Mouse (Mus musculus) midbrain, embryonic 10.5 days (tissue): Measurements from ENCODE around the gene Gnai3. TPM values are rescaled to one million over a fixed set of nuclear protein-coding genes. Genes with fewer than 3 reads are reported as not detected.

Experiments
- DNase-seq: peaks from one replicate; pipeline ENCODE4 v3.0.0-alpha.2; 2017; ENCODE audit warnings: low spot score
- H3K27ac ChIP-seq: fragments of 300-500 bp; sonication (generic); replicated peaks from 2 replicates; pipeline ENCODE4 v1.5.1; 2016; ENCODE audit warnings: mild to moderate bottlenecking
- H3K27me3 ChIP-seq: fragments of 300-500 bp; sonication (generic); 2 replicates; pipeline ENCODE4 v1.6.1; 2016; ENCODE audit warnings: low read depth, mild to moderate bottlenecking; ENCODE audit not compliant: poor library complexity, severe bottlenecking
- H3K36me3 ChIP-seq: fragments of 300-500 bp; sonication (generic); 2 replicates; pipeline ENCODE4 v1.6.1; 2016; ENCODE audit warnings: mild to moderate bottlenecking, moderate library complexity
- H3K4me1 ChIP-seq: fragments of 300-500 bp; sonication (generic); 2 replicates; pipeline ENCODE4 v1.6.1; 2016
- H3K4me3 ChIP-seq: fragments of 300-500 bp; sonication (generic); 2 replicates; pipeline ENCODE4 v1.5.1; 2016; ENCODE audit warnings: mild to moderate bottlenecking, moderate library complexity
- H3K9me3 ChIP-seq: fragments of 300-500 bp; sonication (generic); replicated peaks from 2 replicates; pipeline ENCODE4 v1.6.1; 2016; ENCODE audit warnings: mild to moderate bottlenecking
- WGBS: fragments of 180-500 bp; shearing (Covaris S2); methylation state at CpG from one replicate; pipeline ENCODE4 v1.1.7; 2016; 5-methylcytosine and 5-hydroxymethylcytosine counted together
- polyA plus RNA-seq: library from polyadenylated mRNA; unstranded; fragments of >200 nt; fragmentation: Nextera tagmentation; extraction: Ambion mirVana; gene quantifications from 2 replicates; pipeline ENCODE4 v1.2.1, GENCODE M21; 2016

Gnai3 gene
- polyA plus RNA-seq, 1 experiment from 2014 or later: 204 TPM

GRCm38 (mm10) chr3:108178756-108179715 lies 33.1 kb upstream of the Gnai3 start:
- no peak overlapping the region for H3K4me3 ChIP-seq
- peaks cover 11% of the 10 kb centered on the region for H3K4me1 ChIP-seq
- no peaks in the 10 kb centered on the region for H3K9me3 ChIP-seq
- peaks cover 5% of the 10 kb centered on the region for H3K27me3 ChIP-seq
- H3K27ac ChIP-seq: no peak overlapping the region
- WGBS: 91% methylated on average over 7 of the region's 7 CpGs
- H3K36me3 ChIP-seq: no peaks in the 10 kb centered on the region
- DNase-seq: no peak

- DNase-seq: no peak
Measured at GRCm38 (mm10) chr3:108174672-108175531, 29.0 kb upstream of the Gnai3 start.

GRCm38 (mm10) chr3:108169199-108169598 lies 23.3 kb upstream of the Gnai3 start:
- Histone ChIP-seq H3K36me3 (no peaks in the 10 kb centered on the region), H3K4me3 (no peak overlapping the region), H3K27me3 (peaks cover 20% of the 10 kb centered on the region), H3K27ac (peak overlapping the region; percentile 82; the same call in 1 of the 2 replicates), H3K9me3 (no peaks in the 10 kb centered on the region), H3K4me1 (peaks cover 50% of the 10 kb centered on the region)
- WGBS: 46% methylated on average over 3 of the region's 3 CpGs
- DNase-seq: no peak

More at GRCm38 (mm10) chr3:108174672-108175531, 29.0 kb upstream of the Gnai3 start:
- peak overlapping the region; percentile 53 for H3K27ac ChIP-seq
- no peak overlapping the region for H3K4me3 ChIP-seq
- H3K27me3 ChIP-seq: no peaks in the 10 kb centered on the region; the same call in 1 of the 2 replicates
- H3K9me3 ChIP-seq: no peaks in the 10 kb centered on the region
- WGBS: 43% methylated on average over 14 of the region's 14 CpGs
- peaks cover 11% of the 10 kb centered on the region for H3K4me1 ChIP-seq
- no peaks in the 10 kb centered on the region for H3K36me3 ChIP-seq

GRCm38 (mm10) chr3:108167499-108167898 lies 21.6 kb upstream of the Gnai3 start:
- WGBS: 60% methylated on average over 14 of the region's 14 CpGs
- no peak for DNase-seq
- Histone ChIP-seq H3K4me3 (no peak overlapping the region), H3K36me3 (no peaks in the 10 kb centered on the region), H3K9me3 (no peaks in the 10 kb centered on the region), H3K27me3 (peaks cover 23% of the 10 kb centered on the region), H3K27ac (peak overlapping the region; percentile 82), H3K4me1 (peaks cover 50% of the 10 kb centered on the region)

- H3K4me1 ChIP-seq: peaks cover 50% of the 10 kb centered on the region
- H3K27me3 ChIP-seq: peaks cover 23% of the 10 kb centered on the region
- no peaks in the 10 kb centered on the region for H3K9me3 ChIP-seq
- peak; percentile 65 for DNase-seq
- H3K27ac ChIP-seq: peak overlapping the region; percentile 82
- WGBS: 12% methylated on average over 9 of the region's 11 CpGs
- H3K36me3 ChIP-seq: no peaks in the 10 kb centered on the region
- 0 out of 2 replicates have a peak overlapping the region, but pooled peaks have one; percentile 20 for H3K4me3 ChIP-seq
Measured at GRCm38 (mm10) chr3:108166486-108167211, 20.7 kb upstream of the Gnai3 start.

- H3K27me3 ChIP-seq: peaks cover 23% of the 10 kb centered on the region
- peaks cover 50% of the 10 kb centered on the region for H3K4me1 ChIP-seq
- peak overlapping the region; percentile 82 for H3K27ac ChIP-seq
- DNase-seq: peak; percentile 37
- H3K9me3 ChIP-seq: no peaks in the 10 kb centered on the region
- no peaks in the 10 kb centered on the region for H3K36me3 ChIP-seq
- H3K4me3 ChIP-seq: peak overlapping the region; percentile 26; the same call in 1 of the 2 replicates
- 24% methylated on average over 10 of the region's 10 CpGs for WGBS
Measured at GRCm38 (mm10) chr3:108165532-108166315, 19.8 kb upstream of the Gnai3 start.

GRCm38 (mm10) chr3:108164807-108165206 lies 18.9 kb upstream of the Gnai3 start:
- Histone ChIP-seq H3K27me3 (peaks cover 23% of the 10 kb centered on the region), H3K36me3 (no peaks in the 10 kb centered on the region), H3K4me3 (peak overlapping the region; percentile 26; the same call in 1 of the 2 replicates), H3K4me1 (peaks cover 50% of the 10 kb centered on the region), H3K9me3 (no peaks in the 10 kb centered on the region), H3K27ac (peak overlapping the region; percentile 82)
- WGBS: 23% methylated on average over 9 of the region's 9 CpGs
- peak; percentile 85 for DNase-seq

GRCm38 (mm10) chr3:108164091-108164490 lies 18.1 kb upstream of the Gnai3 start:
- no peak for DNase-seq
- H3K9me3 ChIP-seq: no peaks in the 10 kb centered on the region
- H3K36me3 ChIP-seq: no peaks in the 10 kb centered on the region
- peaks cover 48% of the 10 kb centered on the region for H3K4me1 ChIP-seq
- no peak overlapping the region for H3K4me3 ChIP-seq
- H3K27me3 ChIP-seq: peaks cover 23% of the 10 kb centered on the region
- WGBS: 74% methylated on average over 5 of the region's 5 CpGs
- H3K27ac ChIP-seq: peak overlapping the region; percentile 82; the same call in 1 of the 2 replicates

GRCm38 (mm10) chr3:108158383-108159037 lies 12.6 kb upstream of the Gnai3 start:
- H3K4me1 ChIP-seq: peaks cover 34% of the 10 kb centered on the region
- WGBS: 57% methylated on average over 9 of the region's 9 CpGs
- no peak overlapping the region for H3K4me3 ChIP-seq
- H3K27me3 ChIP-seq: no peaks in the 10 kb centered on the region
- H3K9me3 ChIP-seq: no peaks in the 10 kb centered on the region
- peak overlapping the region; percentile 82 for H3K27ac ChIP-seq
- no peak for DNase-seq
- no peaks in the 10 kb centered on the region for H3K36me3 ChIP-seq

GRCm38 (mm10) chr3:108154656-108155055 lies 8.7 kb upstream of the Gnai3 start, which contains the start of gene Gpr61:
Gene Gpr61 (minus strand): TSS chr3:108154882.
- Histone ChIP-seq H3K4me1 (peaks cover 34% of the 10 kb centered on the region), H3K27me3 (no peaks in the 10 kb centered on the region), H3K9me3 (no peaks in the 10 kb centered on the region), H3K27ac (peak within 1 kb of the TSS; percentile 42; the same call in 1 of the 2 replicates), H3K36me3 (no peaks in the 10 kb centered on the region), H3K4me3 (no peak within 1 kb of the TSS)
- DNase-seq: no peak
- 55% methylated on average over 4 of the region's 4 CpGs for WGBS

GRCm38 (mm10) chr3:108152290-108152689 lies 6.3 kb upstream of the Gnai3 start:
- no peak overlapping the region for H3K4me3 ChIP-seq
- H3K36me3 ChIP-seq: no peaks in the 10 kb centered on the region
- WGBS: 94% methylated on average over 3 of the region's 3 CpGs
- H3K27ac ChIP-seq: no peak overlapping the region
- H3K4me1 ChIP-seq: peaks cover 20% of the 10 kb centered on the region
- DNase-seq: no peak
- H3K9me3 ChIP-seq: no peaks in the 10 kb centered on the region
- no peaks in the 10 kb centered on the region for H3K27me3 ChIP-seq
